Mouse (Mus musculus) myocyte (in vitro differentiated cells): Measurements from ENCODE around the gene Lgals9. TPM values are rescaled to one million over a fixed set of nuclear protein-coding genes. Genes with fewer than 3 reads are reported as not detected.

ENCODE experiments used
- H3K27me3 ChIP-seq: one replicate; pipeline ENCODE4 v1.6.1; 2011; ENCODE audit not compliant: control insufficient read depth, insufficient read depth, insufficient read length
- H3K36me3 ChIP-seq: one replicate; pipeline ENCODE4 v1.6.1; 2011; ENCODE audit not compliant: control insufficient read depth, insufficient read depth
- H3K4me2 ChIP-seq: one replicate; pipeline ENCODE4 v1.6.1; 2011; ENCODE audit warnings: low read depth, control low read depth
- H3K4me3 ChIP-seq: one replicate; pipeline ENCODE4 v1.5.1; 2011; ENCODE audit warnings: mild to moderate bottlenecking, control low read depth, moderate library complexity
- H3K79me2 ChIP-seq: one replicate; pipeline ENCODE4 v1.6.1; 2011; ENCODE audit not compliant: control insufficient read depth, insufficient read depth
- H3ac ChIP-seq: one replicate; pipeline ENCODE4 v1.6.1; 2011; ENCODE audit not compliant: control insufficient read depth, insufficient read length
- CEBPB ChIP-seq: IDR thresholded peaks from 2 replicates; pipeline ENCODE4 v1.6.1; 2011; ENCODE audit warnings: mild to moderate bottlenecking, moderate library complexity; ENCODE audit not compliant: poor library complexity, insufficient read depth, severe bottlenecking
- E2F4 ChIP-seq: IDR thresholded peaks from one replicate; pipeline ENCODE4 v1.6.1; 2011; ENCODE audit warnings: mild to moderate bottlenecking, control low read depth, moderate library complexity; ENCODE audit not compliant: insufficient read depth
- MAX ChIP-seq: IDR thresholded peaks from one replicate; pipeline ENCODE4 v1.6.1; 2011; ENCODE audit warnings: low read depth, mild to moderate bottlenecking, control low read depth
- MYOD1 ChIP-seq, 3 experiments: IDR thresholded peaks; one replicate each; pipeline ENCODE4 v1.6.1; 2011; ENCODE audit warnings: control low read depth in 2 of 3, low read depth in 2 of 3, mild to moderate bottlenecking in 2 of 3, moderate library complexity in 1 of 3; ENCODE audit not compliant: insufficient read length in 2 of 3, control insufficient read depth in 1 of 3
- MYOG ChIP-seq, 3 experiments: IDR thresholded peaks; one replicate each; pipeline ENCODE4 v1.6.1; 2011; ENCODE audit warnings: control low read depth in 2 of 3, low read depth in 2 of 3, mild to moderate bottlenecking in 2 of 3; ENCODE audit not compliant: insufficient read length in 2 of 3, control insufficient read depth in 1 of 3, insufficient read depth in 1 of 3
- POLR2A ChIP-seq: IDR thresholded peaks from one replicate; pipeline ENCODE4 v1.6.1; 2011; ENCODE audit warnings: low read depth, mild to moderate bottlenecking, control low read depth, moderate library complexity; ENCODE audit not compliant: insufficient read length
- POLR2AphosphoS2 ChIP-seq: IDR thresholded peaks from one replicate; pipeline ENCODE4 v1.6.1; 2011; ENCODE audit warnings: low read depth, control low read depth; ENCODE audit not compliant: insufficient read length
- REST ChIP-seq: IDR thresholded peaks from one replicate; pipeline ENCODE4 v1.6.1; 2011; ENCODE audit warnings: mild to moderate bottlenecking, control low read depth, moderate library complexity; ENCODE audit not compliant: insufficient read depth, insufficient read length
- SRF ChIP-seq: IDR thresholded peaks from one replicate; pipeline ENCODE4 v1.6.1; 2011; ENCODE audit warnings: low read depth; ENCODE audit not compliant: control insufficient read depth, insufficient read length
- TCF12 ChIP-seq: IDR thresholded peaks from one replicate; pipeline ENCODE4 v1.6.1; 2011; ENCODE audit warnings: mild to moderate bottlenecking, control low read depth; ENCODE audit not compliant: poor library complexity, insufficient read depth, severe bottlenecking
- USF1 ChIP-seq: IDR thresholded peaks from one replicate; pipeline ENCODE4 v1.6.1; 2011; ENCODE audit warnings: low read depth, mild to moderate bottlenecking, control low read depth, moderate library complexity
- polyA plus RNA-seq: library from polyadenylated mRNA; unstranded; fragments of >200 nt; fragmentation: generic; extraction: Trizol; gene quantifications from one replicate; pipeline ENCODE4 v1.2.1, GENCODE M21; 2012; ENCODE audit warnings: missing spikeins

The Lgals9 gene
- polyA plus RNA-seq, 1 experiment: 20.9 TPM

- Histone ChIP-seq H3K4me3 (no peak overlapping the region), H3K79me2 (no peaks in the 10 kb centered on the region), H3K4me2 (no peak overlapping the region), H3ac (no peak overlapping the region), H3K27me3 (peaks cover 10% of the 10 kb centered on the region), H3K36me3 (no peaks in the 10 kb centered on the region)
- TF ChIP-seq SRF (no peak), POLR2A (no peak), USF1 (no peak), POLR2AphosphoS2 (no peak), MYOD1 (IDR thresholded peaks at IDR 0.05; ENCODE audit: control insufficient read depth in 1 of 3, insufficient read length in 2 of 3, low read depth in 2 of 3) (no peak), CEBPB (no peak), REST (no peak), E2F4 (no peak), MYOG (IDR thresholded peaks at IDR 0.05; ENCODE audit: control insufficient read depth in 1 of 3, insufficient read depth in 1 of 3, insufficient read length in 2 of 3, low read depth in 2 of 3) (no peak), MAX (no peak), TCF12 (no peak)
Observed at GRCm38 (mm10) chr11:78915473-78915872, 69.3 kb downstream of the Lgals9 start.

Other genes starting within 250 kb of the Lgals9 start
- 32.8 TPM for gene Ccnq, start 233.2 kb downstream of the Lgals9 start, polyA plus RNA-seq
- gene Lyrm9, start 158.4 kb downstream of the Lgals9 start, polyA plus RNA-seq: 22.9 TPM
- 0.38 TPM for gene Nos2, start 64.2 kb downstream of the Lgals9 start, polyA plus RNA-seq
- gene Ksr1, start 161.5 kb upstream of the Lgals9 start, polyA plus RNA-seq: 20.6 TPM